Mouse (Mus musculus) midbrain, embryonic 15.5 days (tissue): ENCODE data around the gene Crebrf. TPM values are rescaled to one million over a fixed set of nuclear protein-coding genes. Genes with fewer than 3 reads are reported as not detected.

Experiments
- ATAC-seq: fragments of 200-750 bp; cut with Nextera tagmentation; replicated peaks from 2 replicates; pipeline ENCODE4 v1.8.0; 2017; ENCODE audit warnings: moderate TSS enrichment
- H3K27ac ChIP-seq: fragments of 300-500 bp; sonication (generic); 2 replicates; pipeline ENCODE4 v1.5.1; 2015; ENCODE audit warnings: mild to moderate bottlenecking, inconsistent platforms
- H3K27me3 ChIP-seq: fragments of 300-500 bp; sonication (generic); replicated peaks from 2 replicates; pipeline ENCODE4 v1.6.1; 2015; ENCODE audit warnings: inconsistent platforms
- H3K36me3 ChIP-seq: fragments of 300-500 bp; sonication (generic); replicated peaks from 2 replicates; pipeline ENCODE4 v1.6.1; 2015; ENCODE audit warnings: inconsistent platforms
- H3K4me1 ChIP-seq: fragments of 300-500 bp; sonication (generic); 2 replicates; pipeline ENCODE4 v1.6.1; 2015; ENCODE audit warnings: inconsistent platforms
- H3K4me2 ChIP-seq: fragments of 300-500 bp; sonication (generic); 2 replicates; pipeline ENCODE4 v1.6.1; 2015; ENCODE audit warnings: inconsistent platforms, mild to moderate bottlenecking, moderate library complexity
- H3K4me3 ChIP-seq: fragments of 300-500 bp; sonication (generic); 2 replicates; pipeline ENCODE4 v1.5.1; 2015; ENCODE audit warnings: mild to moderate bottlenecking, inconsistent platforms
- H3K9ac ChIP-seq: fragments of 300-500 bp; sonication (generic); 2 replicates; pipeline ENCODE4 v1.6.1; 2015; ENCODE audit warnings: mild to moderate bottlenecking, inconsistent platforms
- H3K9me3 ChIP-seq: fragments of 300-500 bp; sonication (generic); 2 replicates; pipeline ENCODE4 v1.6.1; 2016; ENCODE audit warnings: inconsistent platforms
- WGBS: fragments of 180-500 bp; shearing (Covaris S2); methylation state at CpG from one replicate; pipeline ENCODE4 v1.1.7; 2015; ENCODE audit warnings: mixed read lengths; 5-methylcytosine and 5-hydroxymethylcytosine counted together
- polyA plus RNA-seq: library from polyadenylated mRNA; unstranded; fragments of >200 nt; fragmentation: Nextera tagmentation; extraction: Ambion mirVana; gene quantifications from 2 replicates; pipeline ENCODE4 v1.2.1, GENCODE M21; 2015

Gene Crebrf
- polyA plus RNA-seq, 1 experiment from 2014 or later: 14.8 TPM

DNA sequence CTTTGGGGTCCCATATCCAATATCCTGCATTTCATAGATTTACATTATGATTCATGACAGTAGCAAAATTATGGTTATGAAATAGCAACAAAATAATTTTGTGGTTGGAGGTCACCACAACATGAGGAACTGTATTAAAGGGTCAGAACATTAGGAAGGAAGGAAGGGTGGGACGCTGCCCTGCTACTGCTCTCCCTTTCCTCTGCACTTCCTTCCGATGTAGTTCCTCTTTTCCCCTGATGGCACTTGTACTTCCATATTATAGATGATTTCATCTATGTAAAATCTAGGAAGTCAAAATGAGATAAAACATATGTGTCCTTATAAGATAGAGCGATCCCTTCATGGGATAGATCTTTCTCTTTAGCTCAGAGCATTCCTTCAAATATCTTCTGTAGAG lies 34.5 kb downstream of the Crebrf start:
- 85% methylated on average over 3 of the region's 3 CpGs for WGBS
- Histone ChIP-seq H3K4me1 (no peaks in the 10 kb centered on the region), H3K27me3 (no peaks in the 10 kb centered on the region), H3K4me3 (no peak overlapping the region), H3K9me3 (no peaks in the 10 kb centered on the region), H3K4me2 (no peak overlapping the region), H3K27ac (no peak overlapping the region), H3K9ac (no peak overlapping the region), H3K36me3 (no peaks in the 10 kb centered on the region)
- ATAC-seq: no peak

DNA sequence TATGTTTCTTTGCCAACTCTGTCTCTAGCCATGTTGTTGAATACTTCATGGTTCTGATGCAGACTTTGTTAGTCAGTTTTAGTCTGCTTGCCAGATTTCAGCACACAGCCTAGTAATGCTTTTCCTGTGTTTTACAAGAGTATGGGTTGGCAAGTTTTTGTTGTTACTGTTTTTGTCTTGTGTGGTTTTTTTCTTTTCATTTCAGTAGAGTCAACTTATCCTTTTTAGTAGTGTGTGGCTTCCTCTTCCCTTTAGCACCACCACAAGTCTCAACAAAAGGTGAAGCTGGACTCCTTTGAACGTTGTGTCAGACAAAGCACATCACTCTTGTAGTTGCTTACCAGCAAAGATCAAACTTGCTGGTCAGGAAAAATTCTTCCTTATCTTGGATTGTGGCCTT lies 36.8 kb downstream of the Crebrf start:
- no peak overlapping the region for H3K4me2 ChIP-seq
- H3K27me3 ChIP-seq: no peaks in the 10 kb centered on the region

DNA sequence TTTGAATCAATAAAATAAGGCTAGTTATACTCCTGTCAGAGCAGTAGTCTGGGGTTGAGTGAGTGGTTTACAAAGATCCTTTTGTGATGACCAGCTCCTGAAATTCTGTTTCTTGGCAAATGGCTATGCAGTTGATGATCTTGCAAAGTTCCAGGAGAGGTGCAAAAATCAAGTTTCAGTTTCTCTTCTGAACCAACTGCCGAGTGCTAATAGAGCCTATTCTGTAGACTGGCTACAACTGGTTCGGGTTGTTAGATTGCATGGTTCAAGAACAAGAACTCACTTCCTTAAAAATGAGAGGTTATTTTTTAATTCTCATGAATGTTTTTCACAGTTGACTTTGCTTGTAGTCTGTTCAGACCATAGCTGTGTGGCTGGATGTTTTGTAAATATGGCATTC lies 38.0 kb downstream of the Crebrf start:
- 90% methylated on average over 2 of the region's 2 CpGs for WGBS
- H3K27me3 ChIP-seq: no peaks in the 10 kb centered on the region
- H3K4me3 ChIP-seq: no peak overlapping the region
- H3K4me2 ChIP-seq: no peak overlapping the region
- H3K36me3 ChIP-seq: 0 out of 2 replicates have a peak, but pooled peaks cover 3% of the 10 kb centered on the region
- no peaks in the 10 kb centered on the region for H3K4me1 ChIP-seq
- no peak overlapping the region for H3K27ac ChIP-seq
- H3K9ac ChIP-seq: no peak overlapping the region
- no peak for ATAC-seq
- no peaks in the 10 kb centered on the region for H3K9me3 ChIP-seq

More for the DNA sequence above, 36.8 kb downstream of the Crebrf start:
- Histone ChIP-seq H3K4me1 (no peaks in the 10 kb centered on the region), H3K27ac (no peak overlapping the region), H3K9me3 (no peaks in the 10 kb centered on the region), H3K36me3 (no peaks in the 10 kb centered on the region), H3K9ac (no peak overlapping the region), H3K4me3 (no peak overlapping the region)
- ATAC-seq: no peak
- 72% methylated on average over 1 of the region's 1 CpGs for WGBS

DNA sequence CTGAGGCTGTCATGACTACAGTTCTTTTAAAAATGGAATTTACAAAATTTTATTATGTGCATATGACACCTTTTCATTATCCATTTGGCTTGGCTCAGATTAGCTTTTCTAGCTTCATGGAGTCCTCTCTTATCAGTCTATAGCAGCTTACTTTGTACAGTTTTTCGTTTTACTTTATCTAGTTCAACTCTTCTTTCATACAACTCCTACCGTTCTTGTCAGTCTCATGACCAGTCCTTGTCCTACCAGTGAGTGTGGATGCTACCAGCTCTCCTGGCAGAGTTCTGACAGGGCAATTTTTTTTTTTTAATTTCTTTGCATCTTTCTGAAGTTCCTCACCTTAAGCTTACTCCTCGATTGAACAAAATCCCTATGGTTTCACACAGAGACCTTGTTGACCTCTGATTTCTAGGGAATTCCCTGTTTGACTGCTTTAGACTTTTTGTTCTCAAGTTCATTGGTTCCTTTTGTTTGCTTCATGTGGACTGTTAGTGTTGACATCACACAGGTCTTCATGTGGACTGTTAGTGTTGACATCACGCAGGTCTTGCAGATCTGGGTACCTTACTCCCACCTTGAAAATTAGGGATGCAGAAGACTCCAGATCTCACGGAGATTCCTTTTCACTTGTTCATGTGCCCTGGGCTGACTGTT lies 51.8 kb downstream of the Crebrf start:
- no peaks in the 10 kb centered on the region for H3K9me3 ChIP-seq
- H3K27ac ChIP-seq: no peak overlapping the region
- H3K4me3 ChIP-seq: no peak overlapping the region
- no peaks in the 10 kb centered on the region for H3K4me1 ChIP-seq
- no peak overlapping the region for H3K9ac ChIP-seq
- ATAC-seq: no peak
- no peak overlapping the region for H3K4me2 ChIP-seq
- H3K36me3 ChIP-seq: peaks cover 8% of the 10 kb centered on the region; the same call in 1 of the 2 replicates
- no peaks in the 10 kb centered on the region for H3K27me3 ChIP-seq
- WGBS: 90% methylated on average over 5 of the region's 5 CpGs

DNA sequence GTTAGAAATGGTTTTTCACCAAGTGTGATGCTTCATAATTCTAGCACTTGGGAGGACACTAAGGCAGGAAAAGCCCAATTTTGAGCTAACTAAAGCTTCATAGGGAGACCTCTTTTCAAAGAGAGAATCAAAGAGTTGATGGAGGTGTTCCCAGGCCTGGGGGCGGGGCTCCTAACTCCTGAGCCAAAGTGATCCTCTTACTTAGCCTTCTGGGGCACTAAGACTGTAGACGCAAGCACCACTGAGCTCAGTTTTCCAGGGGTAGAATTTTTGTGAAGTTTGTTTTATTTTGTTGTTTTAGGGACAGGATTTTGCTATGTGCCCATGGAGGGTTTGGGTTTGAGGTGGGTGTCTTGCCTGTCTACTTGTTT lies 52.3 kb downstream of the Crebrf start:
- WGBS: 64% methylated on average over 2 of the region's 2 CpGs

DNA sequence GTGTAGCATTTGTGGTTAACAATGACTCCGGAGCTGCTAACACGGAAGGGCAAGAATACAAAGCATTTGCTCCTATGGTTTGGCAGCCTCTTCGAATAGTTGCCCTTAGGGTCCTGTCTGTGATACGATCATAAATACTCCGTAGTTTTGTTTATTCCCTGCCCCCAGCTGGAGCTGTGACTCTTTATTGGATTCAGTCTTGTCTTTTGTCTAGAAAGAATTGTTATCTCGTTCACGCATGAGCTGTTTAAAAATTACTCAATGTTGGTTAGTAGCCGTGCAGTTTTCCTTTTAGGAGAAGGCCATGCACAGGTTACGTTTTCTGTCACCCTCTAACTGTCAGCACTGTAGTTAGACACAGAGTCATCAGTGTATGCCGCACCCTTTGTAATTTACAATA lies 60.8 kb downstream of the Crebrf start:
- WGBS: 56% methylated on average over 10 of the region's 10 CpGs
- H3K27ac ChIP-seq: no peak overlapping the region

More for the DNA sequence above, 52.3 kb downstream of the Crebrf start:
- H3K4me2 ChIP-seq: no peak overlapping the region
- ATAC-seq: no peak
- H3K4me3 ChIP-seq: no peak overlapping the region
- H3K36me3 ChIP-seq: peaks cover 8% of the 10 kb centered on the region; the same call in 1 of the 2 replicates
- H3K27me3 ChIP-seq: no peaks in the 10 kb centered on the region
- no peaks in the 10 kb centered on the region for H3K9me3 ChIP-seq
- no peak overlapping the region for H3K9ac ChIP-seq
- H3K4me1 ChIP-seq: no peaks in the 10 kb centered on the region
- no peak overlapping the region for H3K27ac ChIP-seq

DNA sequence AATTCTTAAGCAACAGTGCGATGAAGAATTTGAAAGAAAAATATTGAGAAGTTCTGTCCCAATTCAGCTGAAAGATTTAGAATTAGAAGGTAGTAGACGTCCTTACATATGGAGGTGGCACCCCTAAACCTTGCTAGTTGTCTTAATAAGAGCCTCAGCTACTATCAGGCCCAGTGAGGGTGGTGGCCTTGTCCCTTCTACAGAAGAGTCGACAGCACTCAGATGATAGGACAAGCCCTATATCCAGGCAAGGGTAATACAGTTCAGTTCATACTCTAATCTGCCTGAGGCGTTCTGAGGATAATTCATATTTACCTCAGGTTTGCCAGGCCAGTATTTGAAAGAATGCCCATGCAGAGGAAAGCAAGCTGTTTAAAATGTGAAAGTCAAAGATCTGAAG lies 62.6 kb downstream of the Crebrf start:
- 91% methylated on average over 4 of the region's 4 CpGs for WGBS
- Histone ChIP-seq H3K4me3 (no peak overlapping the region), H3K27me3 (no peaks in the 10 kb centered on the region), H3K4me1 (peaks cover 8% of the 10 kb centered on the region), H3K27ac (no peak overlapping the region), H3K9ac (no peak overlapping the region), H3K9me3 (no peaks in the 10 kb centered on the region), H3K4me2 (no peak overlapping the region), H3K36me3 (no peaks in the 10 kb centered on the region)
- no peak for ATAC-seq

More for the DNA sequence above, 60.8 kb downstream of the Crebrf start:
- no peaks in the 10 kb centered on the region; the same call in 1 of the 2 replicates for H3K36me3 ChIP-seq
- no peak for ATAC-seq
- H3K4me1 ChIP-seq: no peaks in the 10 kb centered on the region
- H3K4me3 ChIP-seq: no peak overlapping the region
- no peak overlapping the region for H3K4me2 ChIP-seq
- no peaks in the 10 kb centered on the region for H3K9me3 ChIP-seq
- H3K27me3 ChIP-seq: no peaks in the 10 kb centered on the region
- no peak overlapping the region for H3K9ac ChIP-seq

DNA sequence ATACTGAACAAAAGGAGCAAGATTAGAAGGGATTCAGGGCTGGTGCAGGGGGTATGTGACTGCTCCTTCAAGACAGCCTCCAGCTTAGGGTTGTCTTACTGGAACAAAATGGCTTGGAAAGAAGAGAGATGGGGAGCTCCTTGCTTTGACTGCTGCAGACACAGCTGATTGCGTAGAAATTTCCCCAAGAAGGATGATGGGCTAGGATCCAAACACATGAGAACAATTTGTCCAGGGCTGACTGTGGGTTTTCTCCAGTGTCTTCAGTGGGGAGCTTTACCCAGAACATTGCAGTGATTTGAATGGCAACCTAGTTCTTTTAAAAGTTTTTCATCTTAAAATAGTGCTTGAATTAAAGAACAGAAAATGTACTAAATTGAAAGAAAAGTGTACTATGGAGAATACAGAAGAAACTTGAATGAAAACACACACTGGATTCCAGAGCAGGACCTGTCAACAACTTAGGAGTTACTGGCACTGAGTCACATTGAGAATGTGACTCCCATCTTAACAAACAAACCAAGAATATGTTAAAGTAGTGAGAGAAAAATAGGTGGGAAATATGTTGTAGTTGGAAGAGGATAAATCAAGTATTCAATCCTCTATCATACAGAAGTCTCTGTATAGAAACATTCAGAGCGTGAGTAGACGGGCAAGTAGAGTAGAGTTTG lies 63.1 kb downstream of the Crebrf start:
- H3K9ac ChIP-seq: no peak overlapping the region
- ATAC-seq: no peak
- WGBS: 91% methylated on average over 3 of the region's 3 CpGs
- no peaks in the 10 kb centered on the region for H3K9me3 ChIP-seq
- H3K27me3 ChIP-seq: no peaks in the 10 kb centered on the region
- H3K27ac ChIP-seq: no peak overlapping the region
- no peak overlapping the region for H3K4me2 ChIP-seq
- no peaks in the 10 kb centered on the region; the same call in 1 of the 2 replicates for H3K36me3 ChIP-seq
- H3K4me1 ChIP-seq: peaks cover 8% of the 10 kb centered on the region
- no peak overlapping the region for H3K4me3 ChIP-seq

DNA sequence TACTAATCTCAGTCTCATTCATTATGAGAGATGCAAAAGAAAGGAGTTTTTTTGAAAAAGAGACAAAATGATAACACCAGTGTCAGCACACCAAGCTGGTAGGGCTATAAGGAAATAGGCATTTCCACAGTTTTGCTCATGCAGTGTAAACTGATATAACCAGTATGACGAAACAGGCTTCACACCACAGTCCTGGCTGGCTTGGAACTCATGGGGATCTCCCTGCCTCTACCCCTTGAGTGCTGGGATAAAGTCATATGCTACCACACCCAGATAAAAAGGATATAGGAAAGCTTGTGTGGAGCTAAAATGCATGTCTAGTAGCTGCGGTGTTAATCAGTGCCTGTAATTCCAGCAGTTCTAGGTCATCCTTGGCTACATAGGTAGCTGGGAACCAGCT lies 64.0 kb downstream of the Crebrf start:
- no peak for ATAC-seq
- Histone ChIP-seq H3K27me3 (no peaks in the 10 kb centered on the region), H3K9me3 (no peaks in the 10 kb centered on the region), H3K4me3 (no peak overlapping the region), H3K4me2 (no peak overlapping the region), H3K9ac (no peak overlapping the region), H3K4me1 (peaks cover 8% of the 10 kb centered on the region), H3K36me3 (peaks cover 3% of the 10 kb centered on the region; the same call in 1 of the 2 replicates), H3K27ac (no peak overlapping the region)
- WGBS: 92% methylated on average over 2 of the region's 2 CpGs

DNA sequence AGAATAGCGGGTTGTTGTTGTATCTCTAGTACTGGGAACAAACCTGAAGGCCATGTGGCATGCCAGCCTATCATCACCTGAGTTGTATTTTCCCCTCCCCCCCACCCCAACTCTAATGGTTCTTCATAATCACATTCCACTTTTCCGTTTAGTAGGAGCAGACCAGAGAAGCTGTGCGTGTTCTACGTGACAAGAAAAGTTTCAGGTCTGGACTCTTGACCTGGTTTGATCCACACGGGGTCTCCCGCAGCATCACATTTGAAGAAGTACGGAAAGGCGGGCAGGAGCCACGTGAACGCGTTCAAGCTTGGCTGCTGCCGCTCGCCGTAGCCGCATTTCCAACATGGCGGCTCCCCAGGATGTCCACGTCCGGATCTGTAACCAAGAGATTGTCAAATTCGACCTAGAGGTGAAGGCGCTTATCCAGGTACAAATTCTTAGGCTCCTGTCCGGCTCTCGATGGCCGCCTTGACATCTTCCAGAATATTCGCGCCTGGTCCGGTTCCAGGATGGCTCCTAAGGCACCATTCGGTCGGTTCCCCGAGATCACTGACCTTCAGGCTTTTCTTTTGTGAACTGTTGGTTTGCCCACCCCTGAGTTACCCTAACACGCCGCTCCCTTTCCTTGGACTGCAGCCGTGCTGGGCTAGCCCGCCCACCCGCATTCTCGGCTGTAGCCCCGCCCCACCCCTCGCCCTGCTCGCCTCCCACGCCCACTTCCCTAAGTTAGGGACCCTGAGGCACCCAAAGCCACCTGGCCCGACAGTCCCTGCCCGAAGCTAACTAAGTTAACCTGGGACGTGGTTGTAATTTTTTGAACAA lies 65.5 kb downstream of the Crebrf start, which contains the start of gene Bnip1:
TSS of gene Bnip1 (plus strand) at position 317 of the 822 bp plus-strand sequence.
- no peaks in the 10 kb centered on the region for H3K9me3 ChIP-seq
- H3K27me3 ChIP-seq: no peaks in the 10 kb centered on the region
- peak within 1 kb of the TSS; percentile 65 for H3K27ac ChIP-seq
- H3K4me2 ChIP-seq: peak within 1 kb of the TSS; percentile 92
- peaks cover 8% of the 10 kb centered on the region for H3K4me1 ChIP-seq
- peak; percentile 84 for ATAC-seq
- H3K36me3 ChIP-seq: peaks cover 5% of the 10 kb centered on the region; the same call in 1 of the 2 replicates
- WGBS: under 1% methylated on average over 42 of the region's 42 CpGs
- peak within 1 kb of the TSS; percentile 75 for H3K4me3 ChIP-seq
- H3K9ac ChIP-seq: peak within 1 kb of the TSS; percentile 74

DNA sequence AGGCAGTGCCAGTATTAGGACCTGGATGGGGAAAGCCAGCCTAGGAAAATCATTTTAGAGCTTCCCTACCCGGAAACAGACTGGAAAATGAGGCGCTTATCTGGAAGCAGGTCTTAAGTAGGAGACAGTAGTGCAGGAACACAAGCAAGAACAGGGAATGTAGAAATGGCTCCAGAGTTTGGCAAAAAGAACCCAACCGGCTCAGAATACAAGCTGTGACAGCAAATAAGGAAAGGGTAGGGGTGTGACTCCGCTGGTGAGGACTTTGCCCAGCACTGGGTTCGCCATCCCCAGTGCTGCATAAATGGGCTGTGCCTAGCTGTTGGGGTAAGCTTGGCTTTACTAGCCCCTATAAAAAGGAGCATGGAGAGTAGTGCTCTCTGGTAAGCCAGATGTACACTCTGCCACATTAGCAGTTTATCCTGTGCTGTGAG lies 66.2 kb downstream of the Crebrf start:
- Histone ChIP-seq H3K9ac (peak overlapping the region; percentile 74), H3K4me1 (peaks cover 8% of the 10 kb centered on the region), H3K9me3 (no peaks in the 10 kb centered on the region), H3K36me3 (peaks cover 11% of the 10 kb centered on the region), H3K4me2 (peak overlapping the region; percentile 92), H3K4me3 (peak overlapping the region; percentile 75), H3K27me3 (no peaks in the 10 kb centered on the region), H3K27ac (peak overlapping the region; percentile 65)
- ATAC-seq: no peak
- 28% methylated on average over 5 of the region's 5 CpGs for WGBS

DNA sequence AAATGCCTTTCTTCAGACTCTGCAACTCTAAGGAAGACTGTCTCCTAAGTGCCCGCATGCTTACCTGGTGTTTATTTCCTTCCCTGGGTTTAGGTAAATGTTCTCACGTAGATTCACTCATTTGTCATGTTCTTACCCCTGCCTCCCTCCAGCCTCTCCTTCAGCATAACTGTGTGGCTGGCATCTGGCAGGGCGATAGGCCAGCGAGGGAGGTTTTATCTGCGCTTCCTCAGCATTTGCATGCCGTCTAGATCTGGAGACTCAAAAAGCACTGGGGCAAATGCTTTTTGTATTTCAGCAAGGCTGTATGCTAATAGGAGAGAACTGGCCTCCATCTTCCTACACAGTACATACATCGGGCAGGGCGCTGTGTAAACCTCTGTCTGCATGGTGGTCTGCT lies 69.1 kb downstream of the Crebrf start:
- Histone ChIP-seq H3K4me1 (peaks cover 8% of the 10 kb centered on the region), H3K27ac (no peak overlapping the region), H3K4me3 (no peak overlapping the region), H3K4me2 (no peak overlapping the region), H3K27me3 (no peaks in the 10 kb centered on the region), H3K36me3 (peaks cover 22% of the 10 kb centered on the region), H3K9ac (no peak overlapping the region), H3K9me3 (no peaks in the 10 kb centered on the region)
- 93% methylated on average over 8 of the region's 8 CpGs for WGBS
- no peak for ATAC-seq
